Mouse (Mus musculus) cerebellum, adult 9-11 months (tissue): ENCODE data around the gene Fbh1.
"Not testable (repeated sequence)": the region's sequence is repeated elsewhere in the genome, so short reads cannot be mapped to it uniquely, and the experiment has no call there.

Experiments
- DNase-seq: peaks from one replicate; pipeline ENCODE4 v3.0.0; 2022

The Fbh1 gene

GRCm38 (mm10) chr2:11714535-11714934 lies 62.8 kb downstream of the Fbh1 start:
- no peak for DNase-seq

GRCm38 (mm10) chr2:11713021-11713420 lies 64.4 kb downstream of the Fbh1 start:
- DNase-seq: no peak

GRCm38 (mm10) chr2:11712483-11712990 lies 64.8 kb downstream of the Fbh1 start:
- DNase-seq: no peak

GRCm38 (mm10) chr2:11710101-11710500 lies 67.3 kb downstream of the Fbh1 start:
- not testable (repeated sequence) for DNase-seq

GRCm38 (mm10) chr2:11708538-11708937 lies 68.8 kb downstream of the Fbh1 start:
- DNase-seq: no peak

GRCm38 (mm10) chr2:11706746-11707065 lies 70.7 kb downstream of the Fbh1 start:
- DNase-seq: no peak

GRCm38 (mm10) chr2:11706030-11706745 lies 71.2 kb downstream of the Fbh1 start:
- no peak for DNase-seq

GRCm38 (mm10) chr2:11705201-11706025 lies 72.0 kb downstream of the Fbh1 start, which contains the start of gene Il15ra:
Gene Il15ra, plus strand, starts transcription at chr2:11705290.
- peak; percentile 17 for DNase-seq

- no peak for DNase-seq
Observed at GRCm38 (mm10) chr2:11699905-11700304, 77.5 kb downstream of the Fbh1 start.

GRCm38 (mm10) chr2:11698994-11699393 lies 78.4 kb downstream of the Fbh1 start:
- no peak for DNase-seq

GRCm38 (mm10) chr2:11695867-11696266 lies 81.5 kb downstream of the Fbh1 start:
- no peak for DNase-seq

GRCm38 (mm10) chr2:11694104-11694503 lies 83.3 kb downstream of the Fbh1 start:
- DNase-seq: no peak

- DNase-seq: no peak
Observed at GRCm38 (mm10) chr2:11693352-11693751, 84.0 kb downstream of the Fbh1 start.
